Mouse (Mus musculus): ENCODE measurements at regions not wholly inside any gene's neighbourhood (a gene's known extent, or its start where the extent isn't known, plus 50 kb on each side); places are given as distances from the start of the nearest gene placed in this dataset.

DNA sequence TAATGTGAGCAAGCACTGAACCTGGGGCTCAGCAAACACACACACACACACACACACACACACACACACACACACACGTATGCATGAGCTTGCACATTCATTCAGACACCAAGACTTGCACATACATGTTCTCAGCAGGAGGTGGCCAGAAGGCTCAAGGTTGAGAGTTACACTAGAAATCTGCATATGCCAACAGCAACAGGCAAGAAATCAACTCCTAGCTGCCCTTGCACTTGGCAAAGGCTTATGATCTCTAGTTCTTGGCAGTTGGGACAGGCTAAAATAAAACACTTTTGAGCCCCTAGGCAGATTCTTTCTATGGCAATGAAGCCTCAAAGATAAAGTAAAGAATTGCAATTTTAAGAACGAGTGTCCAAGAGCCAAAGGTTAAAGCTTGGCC, 292.5 kb downstream of the Gm7489 start:
- TF ChIP-seq CTCF (IDR thresholded peaks at IDR 0.05; ENCODE audit: low read depth, low read length) (no peak), GATA2 (IDR thresholded peaks at IDR 0.05; ENCODE audit: borderline replicate concordance, low read depth, low read length) (no peak), GATA1 (IDR thresholded peaks at IDR 0.05; ENCODE audit: borderline replicate concordance, low read length) (no peak)
